Mouse (Mus musculus): Measurements from ENCODE around the gene Gm5039. TPM values are rescaled to one million over a fixed set of nuclear protein-coding genes. Genes with fewer than 3 reads are reported as not detected.

The Gm5039 gene
- polyA plus RNA-seq (2015; fragmentation: Nextera tagmentation; extraction: Ambion mirVana): not detected in 2 replicates

GRCm38 (mm10) chr12:88323926-88324325, at the start of gene Gm5039:
TSS of gene Gm5039 (minus strand) at chr12:88324026.

GRCm38 (mm10) chr12:88360441-88361119, 36.8 kb upstream of the Gm5039 start, which contains the start of gene Adck1:
TSS of gene Adck1 (plus strand) at chr12:88360554.

GRCm38 (mm10) chr12:88274400-88274799, 49.4 kb downstream of the Gm5039 start, which contains the start of gene Gm5662:
TSS of gene Gm5662 (minus strand) at chr12:88274500.

Other genes with a start within 250 kb of the Gm5039 start
- not detected in 2 replicates for gene Gm16368, start 240.3 kb downstream of the Gm5039 start, polyA plus RNA-seq (2015; fragmentation: Nextera tagmentation; extraction: Ambion mirVana)
- not detected in 2 replicates for gene Gm10436, start 141.9 kb downstream of the Gm5039 start, polyA plus RNA-seq (2015; fragmentation: Nextera tagmentation; extraction: Ambion mirVana)
- not detected in 2 replicates for gene Gm8332, start 73.9 kb downstream of the Gm5039 start, polyA plus RNA-seq (2015; fragmentation: Nextera tagmentation; extraction: Ambion mirVana)
- gene Gm5662, start 49.5 kb downstream of the Gm5039 start, polyA plus RNA-seq (2015; fragmentation: Nextera tagmentation; extraction: Ambion mirVana): not detected in 2 replicates
- 6.5 and 8.3 TPM in 2 replicates for gene Adck1, start 36.5 kb upstream of the Gm5039 start, polyA plus RNA-seq (2015; fragmentation: Nextera tagmentation; extraction: Ambion mirVana)

Data from spleen, postnatal 0 days (tissue).